Mouse (Mus musculus) cerebellum, adult 2 months (tissue): Measurements from ENCODE around the gene Rpl36. TPM values are rescaled to one million over a fixed set of nuclear protein-coding genes. Genes with fewer than 3 reads are reported as not detected.

Experiments
- DNase-seq, 2 experiments: peaks; one replicate each; pipeline ENCODE4 v3.0.0; 2021
- H3K27ac ChIP-seq: fragments of 200-500 bp; 2 replicates; pipeline ENCODE4 v1.5.1; 2012; ENCODE audit warnings: low read length, control low read depth, inconsistent platforms; ENCODE audit not compliant: insufficient read depth
- H3K27me3 ChIP-seq: fragments of 200-500 bp; 2 replicates; pipeline ENCODE4 v1.6.1; 2012; ENCODE audit warnings: inconsistent platforms, mild to moderate bottlenecking, low read length, moderate library complexity; ENCODE audit not compliant: control insufficient read depth, insufficient read depth
- H3K4me1 ChIP-seq: fragments of 200-500 bp; 2 replicates; pipeline ENCODE4 v1.6.1; 2011; ENCODE audit warnings: low read length; ENCODE audit not compliant: control insufficient read depth, insufficient read depth
- H3K4me3 ChIP-seq: fragments of 200-500 bp; replicated peaks from 2 replicates; pipeline ENCODE3; 2011; ENCODE audit warnings: mild to moderate bottlenecking, low read depth, low read length, control low read depth; ENCODE audit not compliant: insufficient read depth
- CTCF ChIP-seq: fragments of 200-500 bp; IDR thresholded peaks from 2 replicates; pipeline ENCODE4 v1.5.1; 2011; ENCODE audit warnings: low read depth, mild to moderate bottlenecking, control low read depth, low read length, moderate library complexity, borderline replicate concordance; ENCODE audit not compliant: insufficient read depth
- POLR2A ChIP-seq: fragments of 200-500 bp; IDR thresholded peaks from 2 replicates; pipeline ENCODE4 v1.6.1; 2011; ENCODE audit warnings: low read length, control low read depth, borderline replicate concordance; ENCODE audit not compliant: insufficient read depth
- WGBS: fragments of 180-500 bp; shearing (Covaris S2); methylation state at CpG from one replicate; pipeline ENCODE4 v1.1.7; 2018; 5-methylcytosine and 5-hydroxymethylcytosine counted together
- polyA plus RNA-seq: library from polyadenylated mRNA; depleted of rRNA; stranded (reverse); fragments of >200 nt; gene quantifications from 2 replicates; pipeline ENCODE4 v1.2.3, GENCODE M21; 2012

Rpl36 gene
- polyA plus RNA-seq, 1 experiment = 1,004 TPM

- 53% methylated on average over 28 of the region's 28 CpGs for WGBS
- Histone ChIP-seq H3K4me3 (no peak overlapping the region), H3K4me1 (peaks cover 24% of the 10 kb centered on the region), H3K27me3 (no peaks in the 10 kb centered on the region), H3K27ac (peak overlapping the region; percentile 30)
- TF ChIP-seq CTCF (no peak), POLR2A (no peak)
- DNase-seq = peak; percentile 65 to 70
Observed at GRCm38 (mm10) chr17:56603186-56604069, 9.8 kb upstream of the Rpl36 start.

- 82% methylated on average over 9 of the region's 9 CpGs for WGBS
Observed at GRCm38 (mm10) chr17:56604070-56604380, 9.2 kb upstream of the Rpl36 start.

DNA sequence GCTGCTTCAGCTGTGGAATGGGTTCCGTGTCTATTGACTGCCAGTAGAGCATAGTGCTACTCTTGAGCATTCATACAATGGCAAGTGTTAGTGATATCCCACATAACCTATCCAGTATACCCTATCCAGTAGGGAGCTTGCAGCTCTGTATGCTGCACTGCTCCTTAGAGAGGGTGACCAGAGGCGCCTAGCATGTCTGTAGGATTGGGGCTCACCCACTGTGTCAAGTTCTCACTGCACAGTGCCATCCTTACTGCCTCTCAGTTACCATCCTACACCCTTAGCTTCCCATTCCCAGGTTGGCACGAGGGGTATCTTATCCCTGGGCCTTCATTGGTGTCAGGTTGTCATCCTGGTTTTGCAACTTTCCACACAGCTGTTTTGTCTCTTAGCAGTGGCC, 8.8 kb upstream of the Rpl36 start:
- H3K27me3 ChIP-seq = no peaks in the 10 kb centered on the region
- H3K27ac ChIP-seq = no peak overlapping the region
- no peak overlapping the region for H3K4me3 ChIP-seq
- H3K4me1 ChIP-seq = peaks cover 24% of the 10 kb centered on the region
- no peak for TF ChIP-seq CTCF
- TF ChIP-seq POLR2A = no peak
- no peak for DNase-seq
- 84% methylated on average over 3 of the region's 3 CpGs for WGBS

More at GRCm38 (mm10) chr17:56604070-56604380, 9.2 kb upstream of the Rpl36 start:
- no peak for DNase-seq
- Histone ChIP-seq H3K27ac (peak overlapping the region; percentile 30; the same call in 1 of the 2 replicates), H3K4me1 (peaks cover 24% of the 10 kb centered on the region), H3K27me3 (no peaks in the 10 kb centered on the region), H3K4me3 (no peak overlapping the region)
- TF ChIP-seq POLR2A (no peak), CTCF (no peak)

- no peak for TF ChIP-seq POLR2A
- TF ChIP-seq CTCF = no peak
- Histone ChIP-seq H3K27ac (no peak overlapping the region), H3K4me3 (no peak overlapping the region), H3K27me3 (no peaks in the 10 kb centered on the region), H3K4me1 (peaks cover 24% of the 10 kb centered on the region)
- no peak for DNase-seq
- WGBS = 60% methylated on average over 9 of the region's 9 CpGs
Observed at GRCm38 (mm10) chr17:56605431-56605830, 7.8 kb upstream of the Rpl36 start.

- DNase-seq = no peak
- Histone ChIP-seq H3K27me3 (no peaks in the 10 kb centered on the region), H3K4me1 (peaks cover 19% of the 10 kb centered on the region), H3K4me3 (no peak overlapping the region), H3K27ac (no peak overlapping the region)
- no peak for TF ChIP-seq POLR2A
- no peak for TF ChIP-seq CTCF
- WGBS = 28% methylated on average over 3 of the region's 3 CpGs
Observed at GRCm38 (mm10) chr17:56607521-56608062, 5.6 kb upstream of the Rpl36 start.

DNA sequence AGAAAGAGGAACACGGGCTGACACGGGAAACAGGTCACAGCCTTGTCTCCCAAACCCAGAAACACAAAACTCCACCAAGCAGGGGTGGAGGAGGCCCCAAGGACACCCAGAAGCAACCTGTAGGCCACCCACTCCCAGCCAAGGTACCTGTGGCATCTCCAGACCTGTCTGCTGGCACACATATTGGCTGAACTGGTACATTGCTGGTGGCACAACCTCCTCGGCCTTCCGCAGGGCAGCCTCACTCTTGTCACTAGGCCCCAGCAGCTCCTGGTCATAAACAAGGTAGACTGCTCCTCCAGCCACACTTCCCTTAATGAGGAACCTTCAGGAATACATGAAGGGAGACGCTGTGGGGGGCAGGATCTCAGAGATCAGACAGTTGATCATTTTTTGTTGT, 4.5 kb upstream of the Rpl36 start:
- TF ChIP-seq POLR2A = no peak
- no peak for TF ChIP-seq CTCF
- WGBS = 49% methylated on average over 5 of the region's 5 CpGs
- no peak for DNase-seq
- Histone ChIP-seq H3K4me1 (peaks cover 9% of the 10 kb centered on the region), H3K27ac (peak overlapping the region; percentile 1; the same call in 1 of the 2 replicates), H3K4me3 (peak overlapping the region; percentile 23), H3K27me3 (no peaks in the 10 kb centered on the region)

GRCm38 (mm10) chr17:56609452-56610171, 3.6 kb upstream of the Rpl36 start, which contains the start of gene 2410015M20Rik:
TSS of gene 2410015M20Rik (minus strand) at chr17:56609771.
- Histone ChIP-seq H3K4me3 (peak within 1 kb of the TSS; percentile 95), H3K27ac (peak within 1 kb of the TSS; percentile 85), H3K27me3 (no peaks in the 10 kb centered on the region), H3K4me1 (peaks cover 5% of the 10 kb centered on the region)
- DNase-seq = peak; percentile 97 to 99
- peak; percentile 53; the same call in 1 of the 2 replicates for TF ChIP-seq CTCF
- TF ChIP-seq POLR2A = peak; percentile 91
- under 1% methylated on average over 44 of the region's 44 CpGs for WGBS
